Mouse (Mus musculus) mouse trophoblast stem cell (cell line): ENCODE results near the gene Iffo2.

ENCODE experiments used
- in situ Hi-C, 2 experiments: fragments of 300-500 bp; cut with MseI, MboI; formaldehyde crosslinking; loops; 2 replicates in 1 of 2; 3 replicates in 1 of 2; pipeline ENCODE4 v1.15.1; 2025

Gene Iffo2

GRCm38 (mm10) chr4:139521926-139522325, 8.4 kb upstream of the Iffo2 start:
- in situ Hi-C loops: loop anchor here (25.0 kb wide), 2 partner anchors 315 to 340 kb away; partner anchors contain the start of gene Pax7 (in 1 of the 2)

- in situ Hi-C loops: no loop called here
Observed at GRCm38 (mm10) chr4:139526475-139526874, 3.9 kb upstream of the Iffo2 start.

- in situ Hi-C loops: no loop called here
Observed at GRCm38 (mm10) chr4:139532081-139532480, 1.7 kb downstream of the Iffo2 start.

- in situ Hi-C loops: no loop called here
Observed at GRCm38 (mm10) chr4:139535127-139535695, 4.9 kb downstream of the Iffo2 start.

- in situ Hi-C loops: no loop called here
Observed at GRCm38 (mm10) chr4:139535719-139536118, 5.4 kb downstream of the Iffo2 start.

GRCm38 (mm10) chr4:139536706-139537105, 6.4 kb downstream of the Iffo2 start:
- in situ Hi-C loops: no loop called here

- in situ Hi-C loops: no loop called here
Observed at GRCm38 (mm10) chr4:139540784-139541183, 10.4 kb downstream of the Iffo2 start.

- in situ Hi-C loops: no loop called here
Observed at GRCm38 (mm10) chr4:139545791-139546190, 15.4 kb downstream of the Iffo2 start.

- in situ Hi-C loops: no loop called here
Observed at GRCm38 (mm10) chr4:139549448-139549847, 19.1 kb downstream of the Iffo2 start.

- in situ Hi-C loops: no loop called here
Observed at GRCm38 (mm10) chr4:139555235-139555634, 24.9 kb downstream of the Iffo2 start.

GRCm38 (mm10) chr4:139555951-139556350, 25.6 kb downstream of the Iffo2 start:
- in situ Hi-C loops: no loop called here

GRCm38 (mm10) chr4:139568361-139568760, 38.0 kb downstream of the Iffo2 start:
- in situ Hi-C loops: no loop called here

GRCm38 (mm10) chr4:139570756-139571155, 40.4 kb downstream of the Iffo2 start:
- in situ Hi-C loops: no loop called here

- in situ Hi-C loops: no loop called here
Observed at GRCm38 (mm10) chr4:139572928-139573512, 42.7 kb downstream of the Iffo2 start.

GRCm38 (mm10) chr4:139574156-139574798, 43.9 kb downstream of the Iffo2 start:
- in situ Hi-C loops: no loop called here

- in situ Hi-C loops: no loop called here
Observed at GRCm38 (mm10) chr4:139574799-139575672, 44.7 kb downstream of the Iffo2 start.

GRCm38 (mm10) chr4:139575673-139576003, 45.3 kb downstream of the Iffo2 start:
- in situ Hi-C loops: no loop called here

GRCm38 (mm10) chr4:139576251-139576880, 46.0 kb downstream of the Iffo2 start:
- in situ Hi-C loops: no loop called here

GRCm38 (mm10) chr4:139577006-139577405, 46.7 kb downstream of the Iffo2 start:
- in situ Hi-C loops: no loop called here

GRCm38 (mm10) chr4:139578389-139578788, 48.0 kb downstream of the Iffo2 start:
- in situ Hi-C loops: no loop called here

GRCm38 (mm10) chr4:139579003-139579402, 48.7 kb downstream of the Iffo2 start:
- in situ Hi-C loops: no loop called here

GRCm38 (mm10) chr4:139579466-139579865, 49.1 kb downstream of the Iffo2 start:
- in situ Hi-C loops: no loop called here
